Mouse (Mus musculus): ENCODE measurements around the gene Gm11077.

GRCm38 (mm10) chr6:140789850-140790249, 60.8 kb downstream of the Gm11077 start:
- TF ChIP-seq POLR2A (IDR thresholded peaks at IDR 0.05; ENCODE audit: control insufficient read depth, extremely low read depth, insufficient read depth, low read length, poor library complexity), result no peak
- TF ChIP-seq CTCF (IDR thresholded peaks at IDR 0.05; ENCODE audit: borderline replicate concordance, control insufficient read depth, extremely low read depth, insufficient read depth, low read length, poor library complexity), result no peak

Data from thymus, adult 2 months (tissue).